Mouse (Mus musculus) liver, adult 2 months (tissue): ENCODE data around the gene Mybpc2. TPM values are rescaled to one million over a fixed set of nuclear protein-coding genes. Genes with fewer than 3 reads are reported as not detected.

ENCODE experiments used
- DNase-seq: peaks from one replicate; pipeline ENCODE4 v3.0.0-alpha.2; 2011; ENCODE audit warnings: low read depth, low spot score; ENCODE audit errors: extremely low read depth
- H3K27ac ChIP-seq: fragments of 200-500 bp; replicated peaks from 2 replicates; pipeline ENCODE4 v1.5.1; 2012; ENCODE audit warnings: low read depth, mild to moderate bottlenecking, control low read depth, inconsistent platforms, low read length; ENCODE audit not compliant: insufficient read depth
- H3K27me3 ChIP-seq: fragments of 200-500 bp; 2 replicates; pipeline ENCODE4 v1.6.1; 2012; ENCODE audit warnings: mild to moderate bottlenecking, moderate library complexity, low read length, inconsistent platforms; ENCODE audit not compliant: control insufficient read depth, insufficient read depth
- H3K36me3 ChIP-seq: fragments of 200-500 bp; 2 replicates; pipeline ENCODE4 v1.6.1; 2012; ENCODE audit warnings: low read length, inconsistent platforms; ENCODE audit not compliant: control insufficient read depth, insufficient read depth
- H3K4me1 ChIP-seq: fragments of 200-500 bp; 2 replicates; pipeline ENCODE4 v1.6.1; 2011; ENCODE audit warnings: low read length; ENCODE audit not compliant: control insufficient read depth, insufficient read depth
- H3K4me3 ChIP-seq: fragments of 200-500 bp; 2 replicates; pipeline ENCODE4 v1.5.1; 2011; ENCODE audit warnings: low read depth, mild to moderate bottlenecking, control low read depth, low read length, moderate library complexity; ENCODE audit not compliant: insufficient read depth
- H3K79me2 ChIP-seq: fragments of 200-500 bp; 2 replicates; pipeline ENCODE4 v1.6.1; 2012; ENCODE audit warnings: inconsistent platforms, mild to moderate bottlenecking, low read length, moderate library complexity; ENCODE audit not compliant: control insufficient read depth, insufficient read depth
- H3K9ac ChIP-seq: fragments of 200-500 bp; 2 replicates; pipeline ENCODE4 v1.6.1; 2012; ENCODE audit warnings: low read depth, mild to moderate bottlenecking, control low read depth, inconsistent platforms, low read length
- CTCF ChIP-seq: fragments of 200-500 bp; IDR thresholded peaks from 2 replicates; pipeline ENCODE4 v1.5.1; 2011; ENCODE audit warnings: low read depth, low read length, control low read depth
- POLR2A ChIP-seq: fragments of 200-500 bp; IDR thresholded peaks from 2 replicates; pipeline ENCODE4 v1.6.1; 2011; ENCODE audit warnings: low read length, control low read depth; ENCODE audit not compliant: insufficient read depth; ENCODE audit errors: extremely low read depth
- WGBS: fragments of 180-500 bp; shearing (Covaris S2); methylation state at CpG from one replicate; pipeline ENCODE4 v1.1.7; 2018; 5-methylcytosine and 5-hydroxymethylcytosine counted together
- polyA plus RNA-seq: library from polyadenylated mRNA; depleted of rRNA; stranded (reverse); fragments of >200 nt; gene quantifications from 2 replicates; pipeline ENCODE4 v1.2.3, GENCODE M21; 2012
- total RNA-seq: library from RNA; depleted of rRNA; stranded (reverse); fragments of >200 nt; gene quantifications from 2 replicates; pipeline ENCODE4 v1.2.3, GENCODE M21; 2014

Mybpc2 gene
- total and polyA plus RNA-seq, 2 experiments: 0.55 TPM; not detected in 1

DNA sequence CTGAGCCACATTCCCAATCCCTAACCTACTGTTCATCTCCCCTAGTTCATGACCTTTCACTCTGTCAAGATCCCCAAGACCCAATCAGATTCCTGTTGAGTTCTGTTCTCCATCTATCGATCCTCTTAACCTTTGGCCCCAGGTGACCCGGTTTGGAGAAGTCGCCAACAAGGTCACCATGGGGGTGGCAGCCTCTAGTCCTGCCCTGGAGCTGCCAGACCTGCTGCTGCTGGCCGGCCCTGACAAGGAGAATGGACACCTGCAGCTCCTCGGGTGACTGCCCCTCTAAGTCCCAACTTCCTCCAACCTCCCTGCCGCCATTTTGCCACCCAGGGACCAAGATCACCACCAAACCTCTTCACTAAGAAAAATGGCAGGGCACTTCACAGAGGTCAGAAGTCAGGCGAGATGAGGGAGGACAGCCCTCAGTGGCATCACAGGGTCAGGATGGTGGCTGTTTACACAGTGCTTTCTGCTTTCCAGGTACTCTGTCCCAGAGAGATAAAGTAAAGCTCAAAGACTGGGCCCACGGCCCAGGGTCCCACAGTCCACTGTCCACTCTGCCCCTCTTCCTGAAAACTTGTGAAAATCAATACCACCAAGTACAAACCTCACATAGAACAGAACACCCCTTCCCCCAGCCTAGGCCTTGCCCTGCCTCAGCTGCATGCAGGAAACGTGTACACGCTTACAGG, 26.9 kb downstream of the Mybpc2 start:
- H3K4me1 ChIP-seq: peaks cover 25% of the 10 kb centered on the region
- no peaks in the 10 kb centered on the region for H3K27me3 ChIP-seq
- 27% methylated on average over 10 of the region's 10 CpGs for WGBS
- H3K9ac ChIP-seq: no peak overlapping the region
- peaks cover 8% of the 10 kb centered on the region; the same call in 1 of the 2 replicates for H3K79me2 ChIP-seq
- TF ChIP-seq CTCF (no peak), POLR2A (no peak)
- peak; percentile 97 for DNase-seq
- H3K4me3 ChIP-seq: no peak overlapping the region
- H3K36me3 ChIP-seq: no peaks in the 10 kb centered on the region
- H3K27ac ChIP-seq: peak overlapping the region; percentile 72

DNA sequence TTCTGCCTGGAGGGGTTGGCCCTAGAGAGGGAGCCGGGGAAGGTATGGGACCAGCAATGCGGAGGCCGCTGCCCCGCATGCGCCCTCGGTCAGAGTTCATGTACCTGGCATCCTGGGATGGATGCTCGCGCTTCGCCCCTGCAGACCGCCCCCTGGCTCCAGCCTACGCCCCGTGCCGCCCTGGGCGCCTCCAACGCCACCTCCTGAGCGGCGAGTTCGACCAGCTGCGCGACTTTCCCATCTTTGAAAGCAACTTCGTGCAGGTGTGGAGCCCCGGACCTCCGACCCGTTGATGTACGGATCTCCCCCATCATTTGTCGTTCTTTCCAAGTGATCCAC, 27.7 kb downstream of the Mybpc2 start:
- peaks cover 25% of the 10 kb centered on the region for H3K4me1 ChIP-seq
- no peak for DNase-seq

DNA sequence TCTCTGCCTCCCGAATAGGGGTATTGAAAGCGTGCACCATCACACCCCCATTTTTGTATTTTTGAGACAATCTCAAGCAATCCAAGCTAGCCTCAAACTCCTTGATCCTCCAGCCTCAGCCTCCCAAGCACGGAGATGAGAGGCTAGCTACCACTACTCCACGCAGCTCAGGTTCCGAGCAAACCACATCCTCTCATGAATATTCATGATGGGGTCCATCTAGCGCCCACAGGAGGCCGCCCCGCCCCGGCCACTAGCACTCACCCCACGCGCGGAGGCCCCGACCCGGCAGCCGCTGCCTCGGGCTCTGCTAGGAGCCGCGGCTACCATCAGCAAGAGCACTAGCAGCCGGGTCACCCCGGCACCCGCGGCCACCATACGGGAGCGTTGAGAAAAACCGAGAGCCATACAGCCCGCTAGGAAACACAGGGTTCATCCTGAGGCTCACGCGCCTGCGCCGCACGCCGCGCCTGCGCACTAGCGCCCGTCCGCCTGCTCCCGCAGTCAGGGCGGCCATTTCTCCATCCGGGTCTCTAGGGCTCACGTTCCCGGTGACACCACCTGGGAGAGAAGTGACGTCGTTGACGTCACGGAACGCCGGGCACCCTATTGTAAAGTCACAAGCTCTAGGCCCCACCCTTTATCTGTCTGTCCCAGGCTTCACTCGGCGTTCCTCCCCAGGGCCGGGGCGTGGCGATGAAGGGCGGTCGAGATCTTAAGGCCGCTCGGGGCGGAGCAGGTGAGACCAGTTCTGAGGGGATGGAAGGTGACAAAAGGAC, 28.3 kb downstream of the Mybpc2 start, which contains the start of the genes Emc10 and Fam71e1:
TSS of gene Emc10 (minus strand) at position 538 of the 779 bp plus-strand sequence.
TSS of gene Fam71e1 (plus strand) at position 590 of the 779 bp plus-strand sequence.
- H3K27ac ChIP-seq: peak within 1 kb of the TSS; percentile 77
- TF ChIP-seq CTCF (no peak), POLR2A (peak; percentile 33; the same call in 1 of the 2 replicates)
- peaks cover 8% of the 10 kb centered on the region; the same call in 1 of the 2 replicates for H3K79me2 ChIP-seq
- peak; percentile 91 for DNase-seq
- H3K27me3 ChIP-seq: no peaks in the 10 kb centered on the region
- H3K4me1 ChIP-seq: peaks cover 25% of the 10 kb centered on the region
- under 1% methylated on average over 58 of the region's 58 CpGs for WGBS
- peak within 1 kb of the TSS; percentile 67 for H3K4me3 ChIP-seq
- peak within 1 kb of the TSS; percentile 73 for H3K9ac ChIP-seq
- H3K36me3 ChIP-seq: no peaks in the 10 kb centered on the region

More for the DNA sequence above, 27.7 kb downstream of the Mybpc2 start:
- Histone ChIP-seq H3K79me2 (peaks cover 8% of the 10 kb centered on the region; the same call in 1 of the 2 replicates), H3K27me3 (no peaks in the 10 kb centered on the region), H3K4me3 (peak overlapping the region; percentile 67), H3K9ac (peak overlapping the region; percentile 45), H3K36me3 (no peaks in the 10 kb centered on the region), H3K27ac (peak overlapping the region; percentile 25)
- 2% methylated on average over 26 of the region's 26 CpGs for WGBS
- TF ChIP-seq POLR2A: no peak

DNA sequence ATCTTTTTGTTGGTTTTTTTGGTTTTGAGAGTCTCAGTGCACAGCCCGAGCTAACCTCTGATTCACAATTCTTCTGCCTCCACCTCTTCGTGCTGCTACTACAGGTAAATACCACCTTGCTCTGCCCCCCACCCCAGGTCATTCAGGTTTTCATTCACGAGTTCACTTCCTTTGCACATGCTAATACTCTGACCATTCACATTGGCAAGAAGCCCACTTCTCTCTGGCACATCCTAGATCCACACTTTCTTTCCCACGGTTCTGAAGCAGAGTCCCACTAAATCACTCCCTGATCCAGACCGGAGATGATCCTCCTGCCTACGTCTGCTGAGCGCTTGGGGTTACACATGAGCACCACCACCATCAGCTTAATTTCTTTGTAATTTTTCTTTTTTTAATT, 29.4 kb downstream of the Mybpc2 start:
- no peaks in the 10 kb centered on the region for H3K36me3 ChIP-seq
- H3K4me1 ChIP-seq: peaks cover 25% of the 10 kb centered on the region
- WGBS: 65% methylated on average over 7 of the region's 7 CpGs
- H3K27me3 ChIP-seq: no peaks in the 10 kb centered on the region
- no peak overlapping the region for H3K9ac ChIP-seq
- no peak for TF ChIP-seq CTCF
- TF ChIP-seq POLR2A: no peak
- no peak overlapping the region for H3K4me3 ChIP-seq
- peaks cover 8% of the 10 kb centered on the region; the same call in 1 of the 2 replicates for H3K79me2 ChIP-seq
- no peak overlapping the region for H3K27ac ChIP-seq
- no peak for DNase-seq

DNA sequence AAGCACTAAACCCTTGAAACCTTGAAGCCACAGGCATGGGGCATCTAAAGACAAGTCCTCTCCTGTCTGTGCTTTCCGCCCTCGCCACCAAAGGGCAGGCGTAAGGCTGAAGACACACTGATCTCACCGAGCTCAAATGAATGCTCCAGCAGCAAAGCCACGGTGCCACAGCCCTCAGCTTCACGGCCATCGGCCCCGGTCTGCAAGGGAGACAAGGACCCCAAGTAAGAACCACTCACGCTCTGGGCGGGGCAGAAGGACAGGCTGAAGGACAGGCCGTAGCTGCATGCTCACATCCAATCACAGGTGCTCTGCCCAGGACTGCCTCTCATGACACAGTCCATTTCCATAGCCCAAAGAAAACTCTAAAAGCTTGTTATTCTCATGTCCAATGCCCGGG, 29.8 kb downstream of the Mybpc2 start:
- no peak overlapping the region for H3K4me3 ChIP-seq

More for the DNA sequence above, 29.8 kb downstream of the Mybpc2 start:
- TF ChIP-seq CTCF (no peak), POLR2A (no peak)
- H3K9ac ChIP-seq: no peak overlapping the region
- WGBS: 96% methylated on average over 12 of the region's 12 CpGs
- peaks cover 25% of the 10 kb centered on the region for H3K4me1 ChIP-seq
- no peak for DNase-seq
- H3K27ac ChIP-seq: no peak overlapping the region
- no peaks in the 10 kb centered on the region for H3K27me3 ChIP-seq
- H3K79me2 ChIP-seq: peaks cover 8% of the 10 kb centered on the region; the same call in 1 of the 2 replicates
- H3K36me3 ChIP-seq: no peaks in the 10 kb centered on the region
